Comparison of ENCODE assay signal across 8 mouse cellular contexts in genomic region chr5:116590698-116591097, GRCm38 (mm10). TPM values are rescaled to one million over a fixed set of nuclear protein-coding genes. Genes with fewer than 3 reads are reported as not detected.
DNase-seq lines count a peak whose midpoint lies in the region; ATAC-seq lines count a peak whose summit lies in the region.
"Had no signal": no experiment of that assay in that cellular context is flagged by ENCODE, and none has a peak within 500 bp of the region (broad histone marks: within the 10 kb centered on the region; RNA-seq: fewer than 3 reads in every experiment).

No protein-coding gene starts in this region.

- no peak for DNase-seq in neural tube, embryonic 11.5 days (ENCODE audit: low spot score)
- no peak for DNase-seq in neural tube, embryonic 10.5 days (ENCODE audit: extremely low spot score, low spot score)
- DNase-seq in forebrain, embryonic 14.5 days (ENCODE audit: low spot score): peak; percentile 63
- DNase-seq in midbrain, embryonic 10.5 days (ENCODE audit: low spot score): peak; percentile 27
- no peak for DNase-seq in adrenal gland, adult (ENCODE audit: inconsistent age in 2 of 2, low spot score in 1 of 2)
- no peak for DNase-seq in kidney, adult 18-20 months

- H3K27me3 ChIP-seq in neural tube, embryonic 11.5 days (ENCODE audit: control insufficient read depth, insufficient read depth, low read length): no peaks in the 10 kb centered on the region; the same call in 1 of the 2 replicates
- no peaks in the 10 kb centered on the region for H3K27me3 ChIP-seq in forebrain, embryonic 14.5 days (replicated peaks; ENCODE audit: control insufficient read depth, insufficient read depth, low read length)
- H3K27me3 ChIP-seq in midbrain, embryonic 10.5 days (ENCODE audit: low read depth, poor library complexity, severe bottlenecking): peaks cover 39% of the 10 kb centered on the region
- H3K27me3 ChIP-seq in kidney, embryonic 16.5 days (ENCODE audit: insufficient read depth, low read length): peaks cover 41% of the 10 kb centered on the region

- H3K4me3 ChIP-seq in neural tube, embryonic 11.5 days (ENCODE audit: low read depth, low read length): peak overlapping the region; percentile 55
- peak overlapping the region; percentile 53 for H3K4me3 ChIP-seq in forebrain, embryonic 14.5 days (ENCODE audit: low read depth, low read length)
- H3K4me3 ChIP-seq in midbrain, embryonic 10.5 days: peak overlapping the region; percentile 65
- H3K4me3 ChIP-seq in kidney, embryonic 16.5 days (ENCODE audit: low read length): no peak overlapping the region

- H3K4me1 ChIP-seq in neural tube, embryonic 11.5 days (ENCODE audit: control insufficient read depth, insufficient read depth, low read length): peaks cover 12% of the 10 kb centered on the region
- H3K4me1 ChIP-seq in forebrain, embryonic 14.5 days (ENCODE audit: control insufficient read depth, insufficient read depth, low read length): peaks cover 24% of the 10 kb centered on the region
- peaks cover 83% of the 10 kb centered on the region for H3K4me1 ChIP-seq in midbrain, embryonic 10.5 days
- no peaks in the 10 kb centered on the region for H3K4me1 ChIP-seq in kidney, embryonic 16.5 days (ENCODE audit: insufficient read depth, low read length)

- H3K9ac ChIP-seq in neural tube, embryonic 11.5 days (ENCODE audit: low read length): peak overlapping the region; percentile 76
- H3K9ac ChIP-seq in forebrain, embryonic 14.5 days (ENCODE audit: low read length): peak overlapping the region; percentile 88
- no peak overlapping the region for H3K9ac ChIP-seq in kidney, embryonic 16.5 days (replicated peaks; ENCODE audit: low read length)
- H3K9ac ChIP-seq: liver, embryonic 14.5 days had no signal

- peak overlapping the region; percentile 81 for H3K4me2 ChIP-seq in neural tube, embryonic 11.5 days (ENCODE audit: low read depth)
- peak overlapping the region; percentile 86 for H3K4me2 ChIP-seq in forebrain, embryonic 14.5 days (ENCODE audit: low read length)
- no peak overlapping the region for H3K4me2 ChIP-seq in kidney, embryonic 16.5 days (replicated peaks; ENCODE audit: low read depth, low read length)

- 4% methylated on average over 10 of the region's 10 CpGs for WGBS in neural tube, embryonic 11.5 days
- 3% methylated on average over 10 of the region's 10 CpGs for WGBS in forebrain, embryonic 14.5 days
- 6% methylated on average over 10 of the region's 10 CpGs for WGBS in midbrain, embryonic 10.5 days
- 9% methylated on average over 10 of the region's 10 CpGs for WGBS in kidney, embryonic 16.5 days

- no peak for ATAC-seq in neural tube, embryonic 11.5 days (ENCODE audit: insufficient read depth, low FRiP score, low TSS enrichment)
- ATAC-seq in forebrain, embryonic 14.5 days: no peak
- ATAC-seq in kidney, embryonic 16.5 days (ENCODE audit: low FRiP score, low TSS enrichment): no peak

- H3K27ac ChIP-seq in neural tube, embryonic 11.5 days (ENCODE audit: low read depth, low read length): peak overlapping the region; percentile 96; the same call in 1 of the 2 replicates
- peak overlapping the region; percentile 97 for H3K27ac ChIP-seq in forebrain, embryonic 14.5 days (ENCODE audit: low read depth, low read length)
- H3K27ac ChIP-seq in midbrain, embryonic 10.5 days (replicated peaks): peak overlapping the region; percentile 95
- H3K27ac ChIP-seq in kidney, embryonic 16.5 days (ENCODE audit: low read length): no peak overlapping the region
- H3K27ac ChIP-seq: liver, embryonic 14.5 days had no signal

- no peaks in the 10 kb centered on the region for H3K9me3 ChIP-seq in neural tube, embryonic 11.5 days (ENCODE audit: control insufficient read depth, low read length)
- no peaks in the 10 kb centered on the region for H3K9me3 ChIP-seq in forebrain, embryonic 14.5 days (replicated peaks; ENCODE audit: control insufficient read depth, low read length)
- H3K9me3 ChIP-seq in midbrain, embryonic 10.5 days (replicated peaks): no peaks in the 10 kb centered on the region
- no peaks in the 10 kb centered on the region for H3K9me3 ChIP-seq in kidney, embryonic 16.5 days (ENCODE audit: low read length)

- no peaks in the 10 kb centered on the region for H3K36me3 ChIP-seq in neural tube, embryonic 11.5 days (ENCODE audit: control insufficient read depth, insufficient read depth, low read length)
- H3K36me3 ChIP-seq in forebrain, embryonic 14.5 days (ENCODE audit: control insufficient read depth, insufficient read depth, low read length): no peaks in the 10 kb centered on the region
- peaks cover 3% of the 10 kb centered on the region; the same call in 1 of the 2 replicates for H3K36me3 ChIP-seq in midbrain, embryonic 10.5 days
- no peaks in the 10 kb centered on the region for H3K36me3 ChIP-seq in kidney, embryonic 16.5 days (ENCODE audit: insufficient read depth, low read length)

RNA-seq across cellular contexts. Expression of gene Srrm4, which starts 0.9 kb away (rescaled TPM):
- 18.1 and 20.7 TPM in 2 replicates for polyA plus RNA-seq in neural tube, embryonic 11.5 days (2014; fragmentation: Nextera tagmentation; extraction: Ambion mirVana)
- polyA plus RNA-seq in forebrain, embryonic 14.5 days (2014; fragmentation: Nextera tagmentation; extraction: Ambion mirVana): 20.0 and 28.8 TPM in 2 replicates
- polyA plus RNA-seq in midbrain, embryonic 10.5 days (2016; fragmentation: Nextera tagmentation; extraction: Ambion mirVana): 10.0 and 14.6 TPM in 2 replicates
- polyA plus RNA-seq in kidney, embryonic 16.5 days (2015; fragmentation: Nextera tagmentation; extraction: Ambion mirVana): 0.40 and 0.51 TPM in 2 replicates

Comparison
In these comparisons a context has a peak if more than half of its experiments do, and no peak if none do; other contexts are left out.
1. DNase-seq: peak in forebrain, embryonic 14.5 days (single experiment) and midbrain, embryonic 10.5 days (single experiment); none in neural tube, embryonic 11.5 days (single experiment), neural tube, embryonic 10.5 days (single experiment), adrenal gland, adult (0 of 2) and kidney, adult 18-20 months (single experiment).